Mouse (Mus musculus) testis, adult 2 months (tissue): Measurements from ENCODE around the gene Vmn2r63.
"Not testable (repeated sequence)": the region's sequence is repeated elsewhere in the genome, so short reads cannot be mapped to it uniquely, and the experiment has no call there.

Experiments used
- CTCF ChIP-seq: fragments of 200-500 bp; IDR thresholded peaks from 2 replicates; pipeline ENCODE4 v1.5.1; 2012; ENCODE audit warnings: low read depth, mild to moderate bottlenecking, inconsistent platforms, low read length, moderate library complexity; ENCODE audit not compliant: control insufficient read depth, insufficient read depth, insufficient replicate concordance
- POLR2A ChIP-seq: fragments of 200-500 bp; IDR thresholded peaks from 2 replicates; pipeline ENCODE4 v1.6.1; 2012; ENCODE audit warnings: low read depth, mild to moderate bottlenecking, inconsistent platforms, low read length, moderate library complexity; ENCODE audit not compliant: control insufficient read depth

GRCm38 (mm10) chr7:42866801-42867458 is 66.7 kb downstream of the Vmn2r63 start, which contains the start of gene Gm2381:
- not testable (repeated sequence) for TF ChIP-seq CTCF, POLR2A
